8 mouse cellular contexts compared by ENCODE assay signal in the genomic region with DNA sequence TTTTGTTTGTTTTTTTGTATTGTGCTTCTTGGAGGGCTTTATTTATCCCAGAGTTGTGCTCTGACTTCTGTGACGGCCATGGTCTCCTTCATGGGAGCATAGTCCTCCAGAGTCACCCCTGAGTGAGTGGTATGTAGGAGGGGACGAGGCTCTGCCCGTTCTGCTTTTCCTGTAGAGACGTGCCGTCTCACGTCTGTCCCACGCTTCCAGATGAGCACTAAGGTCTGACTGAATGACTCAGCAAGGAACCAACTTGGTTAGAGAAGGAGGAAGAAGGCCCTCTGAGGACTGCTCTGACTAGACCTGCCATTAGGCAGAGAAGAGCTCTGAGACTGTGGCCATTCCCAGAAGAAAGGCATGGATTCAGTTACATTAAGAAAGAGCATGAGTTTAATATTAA.
A peak's percentile ranks its signal among the peaks of the same experiment; 100 is the strongest.
DNase-seq lines count a peak whose midpoint lies in the region; ATAC-seq and TF ChIP-seq lines count a peak whose summit lies in the region.

No protein-coding gene starts in this region.

- no peaks in the 10 kb centered on the region for H3K27me3 ChIP-seq in neural tube, embryonic 15.5 days (replicated peaks)

- H3K9ac ChIP-seq in neural tube, embryonic 15.5 days (replicated peaks), result no peak overlapping the region

- H3K9me3 ChIP-seq in neural tube, embryonic 15.5 days (replicated peaks), result no peaks in the 10 kb centered on the region

- peak; percentile 79 for DNase-seq in heart, adult 11 months
- no peak for DNase-seq in heart, adult 9 months (ENCODE audit: low spot score in 2 of 2)
- no peak for DNase-seq in neural tube, embryonic 10.5 days (ENCODE audit: extremely low spot score, low spot score)
- DNase-seq in liver, result peak; percentile 25
- no peak for DNase-seq in right cerebral cortex, postnatal 14 days
- no peak for DNase-seq in gastrocnemius, adult 2 months
- no peak for DNase-seq in heart, postnatal 25 days (ENCODE audit: low spot score)

- no peak for ATAC-seq in neural tube, embryonic 15.5 days (ENCODE audit: low FRiP score)

- 0 out of 2 replicates have a peak overlapping the region, but pooled peaks have one; percentile 19 for H3K27ac ChIP-seq in neural tube, embryonic 15.5 days (replicated peaks)
- H3K27ac ChIP-seq in gastrocnemius, adult 2 months, result no peak overlapping the region

- intact Hi-C loops in gastrocnemius, adult 2 months (cut with DNase I), result no loop called here
- intact Hi-C loops in heart, postnatal 25 days (cut with DNase I), result no loop called here

- H3K4me1 ChIP-seq in neural tube, embryonic 15.5 days, result peaks cover 33% of the 10 kb centered on the region

- WGBS in neural tube, embryonic 15.5 days, result 66% methylated on average over 7 of the region's 7 CpGs

- H3K4me3 ChIP-seq in neural tube, embryonic 15.5 days (replicated peaks), result no peak overlapping the region
- H3K4me3 ChIP-seq in gastrocnemius, adult 2 months, result no peak overlapping the region

- no peak overlapping the region for H3K4me2 ChIP-seq in neural tube, embryonic 15.5 days

- 0 out of 2 replicates have a peak, but pooled peaks cover 4% of the 10 kb centered on the region for H3K36me3 ChIP-seq in neural tube, embryonic 15.5 days

- no peak for TF ChIP-seq CTCF in gastrocnemius, adult 2 months (IDR thresholded peaks at IDR 0.05)

Comparison
In these comparisons a context has a peak if more than half of its experiments do, and no peak if none do; other contexts are left out.
1. DNase-seq: peak in heart, adult 11 months (single experiment) and liver (single experiment); none in heart, adult 9 months (0 of 2), neural tube, embryonic 10.5 days (single experiment), right cerebral cortex, postnatal 14 days (single experiment), gastrocnemius, adult 2 months (single experiment) and heart, postnatal 25 days (single experiment).